Mouse (Mus musculus) monocyte, adult 5-6 weeks (primary cell): Measurements from ENCODE around the gene Timm29. TPM values are rescaled to one million over a fixed set of nuclear protein-coding genes. Genes with fewer than 3 reads are reported as not detected.

ENCODE experiments used
- ATAC-seq: fragments of 153-309, 156-312 bp; replicated peaks from 2 replicates; pipeline ENCODE4 v1.8.0; 2017; ENCODE audit warnings: mild to moderate bottlenecking; ENCODE audit not compliant: low TSS enrichment, insufficient number of reproducible peaks, severe bottlenecking, poor library complexity, low FRiP score
- total RNA-seq: library from RNA; stranded (forward); fragments of 200-1000, 200-491, 200-594 nt; gene quantifications from 3 replicates; pipeline ENCODE4 v1.2.3, GENCODE M21; 2017

Timm29 gene
- total RNA-seq, 1 experiment from 2014 or later = 25.6 TPM

DNA sequence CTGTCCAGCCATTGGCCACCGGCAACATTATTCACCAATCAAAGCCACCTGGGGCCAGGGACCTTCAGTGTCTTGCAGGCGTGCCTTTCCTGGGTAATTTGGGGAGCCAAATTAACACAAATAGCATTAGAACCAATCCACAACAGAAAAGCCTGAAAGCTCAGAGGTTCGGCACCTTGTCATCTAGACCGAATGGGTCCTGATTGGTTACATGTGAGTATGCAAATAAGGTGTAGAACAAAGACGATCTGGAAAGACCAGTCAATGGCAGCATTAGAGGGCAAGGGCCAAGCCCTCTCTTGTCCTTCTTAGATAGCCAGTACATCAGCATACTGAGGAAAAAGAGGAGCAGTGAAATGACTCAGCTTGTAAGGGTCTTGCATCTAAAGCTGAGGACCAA lies 13.3 kb downstream of the Timm29 start:
- no peak for ATAC-seq

- ATAC-seq = no peak
Measured at GRCm38 (mm10) chr9:21606648-21607047, 14.1 kb downstream of the Timm29 start.

- peak; percentile 99 for ATAC-seq
Measured at GRCm38 (mm10) chr9:21609861-21610260, 17.3 kb downstream of the Timm29 start.

GRCm38 (mm10) chr9:21614864-21615616 lies 22.5 kb downstream of the Timm29 start:
- no peak for ATAC-seq

GRCm38 (mm10) chr9:21615617-21616231 lies 23.2 kb downstream of the Timm29 start, which contains the start of gene Smarca4:
Gene Smarca4 (plus strand): TSS chr9:21616169.
- ATAC-seq = peak; percentile 95

DNA sequence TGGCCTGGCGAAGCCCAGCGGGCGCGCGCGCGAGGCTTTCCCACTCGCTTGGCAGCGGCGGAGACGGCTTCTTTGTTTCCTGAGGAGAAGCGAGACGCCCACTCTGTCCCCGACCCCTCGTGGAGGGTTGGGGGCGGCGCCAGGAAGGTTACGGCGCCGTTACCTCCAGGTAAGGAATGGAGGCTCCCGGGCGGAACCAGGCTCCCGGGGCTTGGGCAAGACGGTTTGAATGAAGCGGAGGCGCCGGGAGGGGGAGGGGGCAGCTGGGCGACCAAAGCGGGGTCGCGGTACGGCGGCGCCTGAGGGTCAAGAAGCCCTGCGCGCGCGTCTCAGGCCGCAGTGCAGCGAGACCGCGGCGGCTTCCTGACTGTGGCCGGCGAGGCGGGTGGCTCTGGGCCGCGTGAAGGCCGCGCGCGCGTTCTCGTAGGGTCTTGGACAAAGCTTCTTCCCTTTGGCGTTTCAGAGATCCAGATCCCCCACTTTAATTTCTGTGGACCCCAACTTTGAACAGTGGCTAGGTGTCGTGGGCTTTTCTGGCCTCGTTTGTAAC lies 23.8 kb downstream of the Timm29 start:
- ATAC-seq = peak; percentile 30

DNA sequence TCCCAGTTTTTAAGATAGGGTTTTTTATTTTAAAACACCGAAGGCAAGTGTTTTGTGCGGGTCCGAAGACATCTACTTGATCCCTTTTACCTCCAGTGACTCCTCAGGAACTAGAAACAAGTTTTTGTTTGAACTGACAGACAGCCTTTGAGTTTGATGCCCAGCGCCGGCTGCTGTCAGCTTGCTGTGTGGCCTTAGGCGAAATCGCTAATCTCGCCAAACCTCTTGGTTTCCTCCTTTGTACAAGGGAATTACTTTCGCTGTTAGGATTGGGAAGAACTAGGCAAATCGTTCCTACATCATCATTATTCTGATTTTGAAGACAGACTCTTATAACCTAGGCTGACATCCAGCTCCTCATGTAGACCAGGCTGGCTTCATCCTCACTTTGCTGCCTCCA lies 24.5 kb downstream of the Timm29 start:
- ATAC-seq = no peak

- ATAC-seq = no peak
Measured at GRCm38 (mm10) chr9:21620229-21620628, 27.7 kb downstream of the Timm29 start.

- ATAC-seq = no peak
Measured at GRCm38 (mm10) chr9:21622676-21623075, 30.2 kb downstream of the Timm29 start.

DNA sequence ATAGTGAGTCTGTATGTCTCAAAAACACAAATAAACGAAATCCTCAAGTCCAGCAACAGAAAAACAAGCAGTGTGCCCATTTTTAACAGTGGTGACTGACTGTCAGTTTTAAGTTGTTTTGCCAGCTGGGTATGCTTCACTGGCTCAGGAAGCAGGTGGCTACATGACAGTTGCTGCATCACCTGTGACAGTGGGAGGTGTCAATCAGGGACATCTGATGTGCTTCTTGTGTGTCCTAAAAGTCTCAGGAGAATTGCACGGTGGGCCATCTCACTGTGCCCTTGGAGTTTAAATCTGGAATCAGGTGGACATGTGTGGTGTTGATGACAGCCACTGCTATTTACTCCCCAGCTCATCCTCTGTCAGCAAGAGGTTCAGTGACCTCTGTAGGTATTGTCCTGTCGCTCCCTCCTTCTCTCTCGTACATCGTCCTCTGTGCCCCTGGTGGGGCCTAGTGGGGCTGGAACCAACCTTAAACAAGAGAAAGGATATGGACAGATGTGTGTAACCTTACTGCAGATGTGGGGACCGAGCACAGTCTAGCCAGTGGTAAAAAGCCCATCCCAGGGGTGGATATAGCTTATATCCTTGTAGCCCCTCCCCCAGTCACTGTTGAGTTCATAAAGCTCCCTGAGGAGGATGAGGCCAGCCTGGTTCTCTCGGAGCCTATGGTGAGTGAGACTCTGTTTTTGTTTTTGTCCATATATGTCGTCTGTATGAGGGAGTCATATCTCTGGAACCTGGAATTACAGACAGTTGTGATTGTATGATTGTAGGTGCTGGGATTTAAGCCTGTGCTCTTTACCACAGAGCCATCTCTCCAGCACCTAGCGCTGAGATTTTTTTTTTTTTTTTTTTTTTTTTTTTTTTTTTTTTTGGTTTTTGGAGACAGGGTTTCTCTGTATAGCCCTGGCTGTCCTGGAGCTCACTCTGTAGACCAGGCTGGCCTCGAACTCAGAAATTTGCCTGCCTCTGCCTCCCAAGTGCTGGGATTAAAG lies 33.1 kb downstream of the Timm29 start:
- ATAC-seq = no peak; the same call in 1 of the 2 replicates

- no peak for ATAC-seq
Measured at GRCm38 (mm10) chr9:21626571-21626970, 34.0 kb downstream of the Timm29 start.

- ATAC-seq = no peak
Measured at GRCm38 (mm10) chr9:21627145-21627795, 34.7 kb downstream of the Timm29 start.

DNA sequence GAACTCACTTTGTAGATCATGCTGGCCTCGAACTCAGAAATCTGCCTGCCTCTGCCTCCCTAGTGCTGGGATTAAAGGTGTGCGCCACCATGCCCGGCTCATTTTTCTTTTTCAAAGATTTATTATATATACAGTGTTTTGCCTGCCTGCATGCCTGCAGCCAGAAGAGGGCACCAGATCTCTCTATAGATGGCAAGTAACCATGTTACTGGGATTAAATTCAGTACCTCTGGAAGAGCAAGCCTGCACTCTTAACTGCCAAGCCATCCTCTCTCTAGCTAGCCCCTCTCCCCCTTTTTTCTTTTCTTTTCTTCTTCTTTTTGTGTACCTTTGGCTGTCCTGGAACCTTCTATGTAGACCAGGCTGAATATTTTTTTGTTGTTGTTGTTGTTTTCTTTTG lies 38.2 kb downstream of the Timm29 start:
- 0 out of 2 replicates have a peak, but pooled peaks have one; percentile 42 for ATAC-seq

DNA sequence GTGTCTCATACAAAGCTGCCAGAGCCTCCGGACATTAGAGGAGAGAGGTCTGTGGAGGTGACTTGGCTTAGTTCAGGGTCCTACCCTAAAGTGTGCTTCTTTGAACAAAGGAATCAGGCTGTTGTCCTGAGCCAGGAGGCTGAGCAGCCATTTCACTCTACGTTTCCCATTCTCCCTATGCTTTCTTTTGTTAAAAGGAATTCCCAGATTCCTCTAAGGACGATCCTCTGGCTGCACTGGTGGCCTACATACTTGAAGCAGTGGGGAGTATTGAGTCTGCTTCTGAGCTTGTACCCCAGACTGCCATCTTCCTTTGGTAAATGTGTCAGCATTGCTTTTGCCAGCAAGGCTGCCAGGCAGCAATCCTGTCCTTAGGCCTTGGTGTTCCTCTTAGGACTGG lies 40.6 kb downstream of the Timm29 start:
- no peak for ATAC-seq

DNA sequence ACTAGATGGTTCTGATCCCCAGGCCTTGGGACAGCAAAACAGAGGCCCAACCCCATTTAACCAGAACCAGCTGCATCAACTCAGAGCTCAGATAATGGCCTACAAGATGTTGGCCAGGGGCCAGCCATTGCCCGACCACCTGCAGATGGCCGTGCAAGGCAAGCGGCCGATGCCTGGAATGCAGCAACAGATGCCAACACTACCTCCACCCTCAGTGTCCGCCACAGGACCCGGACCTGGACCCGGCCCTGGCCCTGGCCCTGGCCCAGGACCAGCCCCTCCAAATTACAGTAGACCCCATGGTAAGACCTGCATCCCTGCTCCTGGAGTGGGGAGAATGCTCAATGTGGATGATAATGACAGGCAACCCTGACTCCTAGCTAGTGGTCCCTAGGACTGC lies 43.1 kb downstream of the Timm29 start:
- ATAC-seq = no peak

GRCm38 (mm10) chr9:21639031-21639430 lies 46.5 kb downstream of the Timm29 start:
- no peak for ATAC-seq
